In the genomic region with DNA sequence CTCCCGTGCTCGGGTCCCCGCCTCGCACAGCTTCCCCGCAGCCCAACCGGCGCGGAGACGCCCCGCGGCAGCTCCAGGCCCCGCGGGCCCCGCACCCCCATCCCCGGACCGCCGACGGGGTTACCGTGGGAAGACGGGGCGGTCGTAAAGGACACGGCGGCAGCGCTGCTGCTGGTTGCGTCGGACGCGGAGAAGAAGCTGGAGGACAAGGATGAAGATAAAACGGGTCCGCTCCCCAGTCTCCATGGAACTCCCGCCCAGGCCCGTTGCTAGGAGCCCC, we compare ENCODE assay signal across 8 mouse cellular contexts. TPM values are rescaled to one million over a fixed set of nuclear protein-coding genes. Genes with fewer than 3 reads are reported as not detected.
DNase-seq lines count a peak whose midpoint lies in the region; ATAC-seq and TF ChIP-seq lines count a peak whose summit lies in the region.

No protein-coding gene starts in this region.

- H3K27me3 ChIP-seq in C2C12 (ENCODE audit: control insufficient read depth, insufficient read depth, insufficient read length), result no peaks in the 10 kb centered on the region
- no peaks in the 10 kb centered on the region for H3K27me3 ChIP-seq in forebrain, embryonic 13.5 days
- H3K27me3 ChIP-seq in liver, embryonic 15.5 days, result no peaks in the 10 kb centered on the region

- no peak for TF ChIP-seq CTCF in gastrocnemius, adult 2 months (IDR thresholded peaks at IDR 0.05)
- no peak for TF ChIP-seq CTCF in C2C12 (IDR thresholded peaks at IDR 0.05; ENCODE audit: control insufficient read depth, insufficient read depth, insufficient read length)

- no peak; the same call in 1 of the 2 replicates for ATAC-seq in forebrain, embryonic 13.5 days
- peak; percentile 50 for ATAC-seq in liver, embryonic 15.5 days (ENCODE audit: insufficient read depth)

- H3K79me3 ChIP-seq in C2C12 (ENCODE audit: low read depth), result peaks cover 50% of the 10 kb centered on the region

- H3K4me3 ChIP-seq in gastrocnemius, adult 2 months, result peak overlapping the region; percentile 85
- peak overlapping the region; percentile 93 for H3K4me3 ChIP-seq in C2C12 (ENCODE audit: insufficient read depth, poor library complexity, severe bottlenecking)
- peak overlapping the region; percentile 94 for H3K4me3 ChIP-seq in forebrain, embryonic 13.5 days
- H3K4me3 ChIP-seq in liver, embryonic 15.5 days (replicated peaks), result peak overlapping the region; percentile 95

- H3K4me2 ChIP-seq in forebrain, embryonic 13.5 days, result peak overlapping the region; percentile 73
- H3K4me2 ChIP-seq in liver, embryonic 15.5 days, result peak overlapping the region; percentile 91

- peak overlapping the region; percentile 99 for H3K27ac ChIP-seq in gastrocnemius, adult 2 months
- H3K27ac ChIP-seq in forebrain, embryonic 13.5 days, result peak overlapping the region; percentile 96
- H3K27ac ChIP-seq in liver, embryonic 15.5 days (replicated peaks), result peak overlapping the region; percentile 90

- peaks cover 52% of the 10 kb centered on the region for H3K79me2 ChIP-seq in C2C12 (ENCODE audit: control insufficient read depth, insufficient read depth)

- no peak for DNase-seq in gastrocnemius, adult 2 months
- no peak for DNase-seq in gastrocnemius, adult 18-20 months (ENCODE audit: low spot score)
- no peak for DNase-seq in c-Kit-positive CD71-positive TER-119-positive erythroid progenitor cells, embryonic 14.5 days (ENCODE audit: low spot score)
- DNase-seq in left cerebral cortex, postnatal 4 days, result no peak
- DNase-seq in cerebellum, adult 9-10 months, result no peak

- WGBS in forebrain, embryonic 13.5 days, result under 1% methylated on average over 33 of the region's 33 CpGs
- 0% methylated on average over 33 of the region's 33 CpGs for WGBS in liver, embryonic 15.5 days (ENCODE audit: insufficient replicate concordance)

- H3K9me3 ChIP-seq in forebrain, embryonic 13.5 days (replicated peaks), result no peaks in the 10 kb centered on the region
- no peaks in the 10 kb centered on the region for H3K9me3 ChIP-seq in liver, embryonic 15.5 days (replicated peaks)

- H3ac ChIP-seq in C2C12 (ENCODE audit: control insufficient read depth, insufficient read length, low read depth), result peak overlapping the region; percentile 83

- peaks cover 41% of the 10 kb centered on the region for H3K4me1 ChIP-seq in forebrain, embryonic 13.5 days
- H3K4me1 ChIP-seq in liver, embryonic 15.5 days (replicated peaks), result peaks cover 46% of the 10 kb centered on the region

- peak overlapping the region; percentile 98 for H3K9ac ChIP-seq in forebrain, embryonic 13.5 days
- H3K9ac ChIP-seq in liver, embryonic 15.5 days, result peak overlapping the region; percentile 90

- no peaks in the 10 kb centered on the region for H3K36me3 ChIP-seq in C2C12 (ENCODE audit: control insufficient read depth, insufficient read depth)
- no peaks in the 10 kb centered on the region for H3K36me3 ChIP-seq in forebrain, embryonic 13.5 days (ENCODE audit: poor library complexity, severe bottlenecking)
- no peaks in the 10 kb centered on the region for H3K36me3 ChIP-seq in liver, embryonic 15.5 days (replicated peaks)

- intact Hi-C loops in gastrocnemius, adult 2 months (cut with DNase I), result no loop called here
- intact Hi-C loops in left cerebral cortex, postnatal 4 days (cut with DNase I), result no loop called here

TF ChIP-seq in C2C12, 6 proteins besides CTCF, POLR2A, EP300 and RAD21:
- no peak for TF ChIP-seq MYOD1 (IDR thresholded peaks at IDR 0.05; ENCODE audit: control insufficient read depth, insufficient read length, low read depth)
- no peak for TF ChIP-seq CEBPB (IDR thresholded peaks at IDR 0.05; ENCODE audit: low read depth)
- no peak for TF ChIP-seq USF1 (IDR thresholded peaks at IDR 0.05; ENCODE audit: low read depth)
- TF ChIP-seq MAX (IDR thresholded peaks at IDR 0.05), result no peak
- no peak for TF ChIP-seq MYOG (IDR thresholded peaks at IDR 0.05; ENCODE audit: control insufficient read depth, extremely low read depth, insufficient read length)
- no peak for TF ChIP-seq FOSL1 (IDR thresholded peaks at IDR 0.05; ENCODE audit: insufficient read depth, low read length, poor library complexity, severe bottlenecking)

RNA-seq across cellular contexts. Expression of gene Tbpl1, which starts 0.8 kb away (rescaled TPM):
- total RNA-seq in gastrocnemius, adult 2 months (2021), result 10 to 100 TPM; 16.0 to 22.6 TPM
- 10 to 100 TPM; 16.6 to 19.1 TPM for total RNA-seq in gastrocnemius, adult 18-20 months (2021)
- polyA plus RNA-seq in C2C12 (2012; fragmentation: generic; extraction: Trizol), result 35.9 TPM
- polyA plus RNA-seq in forebrain, embryonic 13.5 days (2015; fragmentation: Nextera tagmentation; extraction: Ambion mirVana), result 115 and 130 TPM in 2 replicates
- polyA plus RNA-seq in liver, embryonic 15.5 days (2015; fragmentation: Nextera tagmentation; extraction: Ambion mirVana), result 17.4 and 20.8 TPM in 2 replicates
- total RNA-seq in left cerebral cortex, postnatal 4 days (2021), result 10 to 100 TPM; 62.4 to 67.2 TPM
